Mouse (Mus musculus) CD8-positive naive resting alpha-beta T cell, adult 2 months (primary cell): Measurements from ENCODE around the gene Slc2a9.
A peak's percentile ranks its signal among the peaks of the same experiment; 100 is the strongest.

Experiments
- DNase-seq, 2 experiments: peaks; one replicate each; pipeline ENCODE4 v3.0.0; 2022; ENCODE audit warnings: low read depth in 2 of 2, low spot score in 2 of 2

The Slc2a9 gene

GRCm38 (mm10) chr5:38388420-38388823 lies 114.5 kb downstream of the Slc2a9 start:
- DNase-seq = no peak

DNA sequence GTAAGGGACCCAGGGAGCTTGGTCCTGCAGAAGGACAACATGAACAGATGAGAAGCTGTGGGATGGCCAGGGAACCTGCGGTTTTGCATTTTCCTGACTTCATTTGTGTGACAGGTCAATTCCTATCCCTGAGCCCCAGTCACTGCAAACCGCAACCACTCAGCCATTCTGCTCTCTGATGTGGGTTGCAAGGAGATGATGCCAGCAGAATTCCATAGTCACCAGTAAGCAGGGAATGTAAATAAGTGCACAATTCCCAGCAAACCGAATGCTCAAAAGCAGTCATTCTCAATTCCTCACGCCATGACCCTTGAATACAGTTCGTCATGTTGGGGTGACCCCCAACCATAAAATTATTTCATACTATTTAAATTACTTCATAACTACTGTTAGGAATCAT lies 123.0 kb downstream of the Slc2a9 start:
- no peak for DNase-seq

GRCm38 (mm10) chr5:38372369-38372768 lies 130.6 kb downstream of the Slc2a9 start:
- DNase-seq = no peak

- no peak for DNase-seq
These were observed 131.6 kb downstream of the Slc2a9 start for GRCm38 (mm10) chr5:38371308-38371707.

DNA sequence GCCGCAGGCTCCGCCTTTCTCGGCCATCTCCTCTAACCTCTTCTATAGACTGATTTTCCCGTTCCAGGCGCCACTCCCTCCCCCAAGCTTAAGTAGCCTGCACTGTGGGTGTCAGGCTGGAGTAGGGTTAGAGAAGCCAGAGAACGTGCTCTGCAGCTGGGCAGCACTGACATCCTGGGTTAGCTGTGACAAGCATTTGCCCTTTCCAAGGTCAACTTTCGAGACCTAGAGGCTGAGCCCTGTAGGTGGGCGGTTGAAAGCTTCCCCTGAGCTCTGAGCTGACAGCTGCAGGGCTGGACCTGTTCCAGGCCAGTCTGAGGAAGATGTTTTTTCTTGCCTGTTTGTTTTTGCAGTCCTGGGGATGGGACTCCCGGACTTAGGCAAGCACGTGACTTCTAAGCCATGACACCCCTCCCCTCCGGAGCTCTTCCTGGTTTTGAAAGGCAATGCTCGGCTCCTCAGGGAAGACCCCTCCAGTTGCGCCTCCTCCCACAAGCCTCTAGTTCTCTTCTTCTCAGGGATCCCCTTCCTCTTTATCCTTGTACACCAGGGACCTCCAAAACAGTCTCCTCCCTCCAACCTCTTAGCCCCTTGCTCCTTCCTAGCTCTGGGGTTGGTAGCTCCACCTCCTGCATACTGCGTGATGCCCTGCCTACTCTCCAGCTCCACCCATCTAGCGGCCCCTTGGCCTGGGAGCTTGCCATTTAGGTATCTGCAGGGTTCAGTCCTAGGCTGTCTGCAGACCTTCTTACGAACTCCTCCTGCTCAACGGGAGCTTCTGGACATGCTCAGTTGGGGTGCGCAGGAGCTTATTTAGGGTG lies 136.1 kb downstream of the Slc2a9 start:
- DNase-seq = no peak

DNA sequence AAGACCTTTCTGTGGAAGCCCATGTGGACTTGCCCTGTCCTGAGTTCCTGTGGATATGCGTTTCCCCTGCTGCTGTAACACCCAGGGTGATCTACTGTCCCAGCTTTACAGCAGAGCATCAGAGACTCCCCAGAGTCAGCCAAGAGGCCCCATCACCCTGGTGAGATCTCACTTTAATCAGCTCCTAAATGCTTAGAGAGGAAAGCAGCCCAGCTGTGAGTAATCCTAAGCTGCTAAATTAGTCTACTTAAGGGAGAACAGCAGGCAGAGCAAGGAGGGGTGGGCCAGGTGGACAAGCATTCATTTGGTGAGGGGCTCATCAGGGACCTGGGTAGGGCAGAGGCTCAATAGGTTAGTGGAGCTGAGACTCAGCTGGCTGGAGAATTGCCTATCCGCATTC lies 137.4 kb downstream of the Slc2a9 start:
- no peak for DNase-seq

DNA sequence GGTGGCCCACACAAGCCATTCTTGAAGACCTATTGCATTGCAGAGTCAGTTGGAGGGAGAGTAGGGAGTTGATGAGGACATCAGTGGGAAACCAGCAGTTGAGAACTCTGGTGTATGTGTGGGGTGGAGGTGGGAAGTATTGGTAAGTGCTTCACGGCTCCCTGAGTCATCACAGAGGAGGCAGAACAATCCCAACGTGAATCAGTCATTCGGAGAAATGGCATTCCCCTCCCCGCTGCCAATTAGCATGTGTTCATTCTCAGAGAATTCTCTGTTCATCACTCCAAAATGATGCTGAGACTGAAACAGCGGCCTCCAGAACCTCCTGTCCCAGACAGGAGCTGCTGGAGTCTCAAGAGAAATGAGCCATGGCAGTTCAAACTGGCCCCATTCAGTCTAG lies 138.5 kb downstream of the Slc2a9 start:
- no peak for DNase-seq

DNA sequence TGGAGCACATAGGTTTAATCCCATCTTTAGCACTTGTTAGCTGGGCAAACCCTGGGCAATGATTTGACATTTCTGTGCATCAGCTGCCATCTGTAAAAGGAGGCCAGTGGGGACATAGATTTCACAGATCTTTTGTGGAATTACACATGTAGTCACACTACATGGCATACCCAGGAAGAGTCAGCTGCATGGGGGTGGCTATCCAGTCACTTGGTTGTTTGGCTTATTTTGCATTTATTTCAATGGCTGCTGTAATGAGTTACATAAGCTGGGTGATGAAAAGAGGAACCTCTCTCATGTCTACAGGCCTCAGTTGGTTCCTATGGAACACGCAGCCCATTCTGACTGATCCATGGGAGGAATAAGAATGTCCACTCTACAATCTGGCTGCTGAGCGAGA lies 143.2 kb downstream of the Slc2a9 start:
- no peak for DNase-seq

DNA sequence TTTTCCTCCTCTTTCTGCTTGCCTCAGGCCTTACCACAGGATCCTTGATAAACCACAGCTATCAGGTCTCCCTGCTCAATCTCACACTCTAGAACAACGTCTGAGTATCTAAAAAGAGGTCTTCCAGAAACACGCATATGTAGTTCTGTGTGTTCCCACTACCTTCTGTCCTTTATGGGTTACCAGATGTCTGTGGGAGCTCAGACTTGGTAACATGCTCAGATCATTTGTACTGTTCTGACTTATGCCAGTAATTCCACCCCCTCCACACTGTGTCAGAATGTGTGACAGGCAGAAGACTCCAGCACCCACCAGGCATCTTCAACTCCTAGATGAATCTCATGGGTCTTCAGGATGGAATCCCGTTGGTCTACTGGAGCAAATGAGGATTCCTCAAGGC lies 146.0 kb downstream of the Slc2a9 start:
- DNase-seq = no peak

GRCm38 (mm10) chr5:38350351-38350929 lies 152.5 kb downstream of the Slc2a9 start:
- no peak for DNase-seq

GRCm38 (mm10) chr5:38346646-38347432 lies 156.1 kb downstream of the Slc2a9 start:
- no peak for DNase-seq

GRCm38 (mm10) chr5:38343101-38343500 lies 159.8 kb downstream of the Slc2a9 start:
- no peak for DNase-seq

DNA sequence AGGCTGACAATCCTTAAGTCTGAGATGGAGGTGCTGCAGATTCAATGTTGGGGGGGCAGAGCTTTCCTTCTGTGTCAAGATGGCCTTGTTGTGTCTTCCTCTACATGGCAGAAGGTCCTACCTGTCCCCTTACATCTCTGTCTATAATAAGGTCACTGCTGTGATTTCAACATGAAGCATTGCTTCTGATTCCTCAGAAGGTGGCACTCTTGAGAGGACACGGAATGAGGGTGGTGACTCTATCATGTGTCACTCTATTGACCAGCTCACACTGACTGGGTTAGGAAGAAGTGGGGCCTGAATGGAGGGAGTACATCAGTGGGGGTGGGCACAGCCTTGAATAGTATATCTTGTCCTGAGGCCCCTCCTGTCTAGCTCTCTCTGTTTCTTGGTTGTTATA lies 168.4 kb downstream of the Slc2a9 start:
- DNase-seq = no peak

GRCm38 (mm10) chr5:38333381-38333780 lies 169.6 kb downstream of the Slc2a9 start:
- no peak for DNase-seq

DNA sequence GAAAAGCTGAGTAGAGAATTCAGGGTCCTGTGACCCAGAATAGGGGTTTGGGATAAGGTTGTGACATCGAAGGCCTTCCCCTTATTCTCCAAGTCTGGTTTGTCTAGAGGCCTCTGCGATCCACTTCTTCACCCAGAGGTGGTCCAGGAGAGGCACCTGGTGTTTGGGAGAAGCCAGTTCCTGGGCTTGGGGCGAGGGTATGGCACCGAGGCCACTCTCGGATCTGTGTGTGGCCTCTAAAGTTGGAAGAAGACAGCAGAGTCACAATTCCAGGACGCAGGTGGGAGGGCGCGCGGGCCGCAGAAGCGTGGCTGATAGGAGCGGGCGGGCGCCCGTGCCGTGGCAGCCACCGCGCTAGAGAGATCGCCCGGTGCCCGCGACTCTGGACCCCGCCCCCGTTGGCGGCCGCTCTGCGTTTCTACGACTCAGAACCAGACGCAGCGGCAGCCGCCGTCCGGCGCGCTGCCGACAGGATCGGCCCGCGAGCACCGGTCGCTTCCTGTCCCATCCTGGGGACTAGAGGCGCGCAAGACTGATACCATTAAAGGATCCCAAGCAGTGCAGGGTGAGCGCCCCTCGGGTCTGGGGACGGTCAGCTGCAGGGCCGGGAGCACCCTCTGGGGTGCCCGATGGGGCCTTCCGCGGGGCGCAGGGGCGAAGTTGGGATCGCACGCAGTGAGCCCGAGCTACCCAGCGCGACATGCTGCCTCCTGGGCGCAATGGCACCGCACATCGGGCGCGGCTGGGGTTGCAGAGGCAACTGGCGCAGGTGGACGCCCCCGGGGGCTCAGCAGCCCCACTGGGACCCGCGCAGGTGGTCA lies 183.8 kb downstream of the Slc2a9 start, which contains the start of gene Drd5:
Drd5 (plus strand) TSS at position 402 of the 821 bp plus-strand sequence.
- DNase-seq = no peak

DNA sequence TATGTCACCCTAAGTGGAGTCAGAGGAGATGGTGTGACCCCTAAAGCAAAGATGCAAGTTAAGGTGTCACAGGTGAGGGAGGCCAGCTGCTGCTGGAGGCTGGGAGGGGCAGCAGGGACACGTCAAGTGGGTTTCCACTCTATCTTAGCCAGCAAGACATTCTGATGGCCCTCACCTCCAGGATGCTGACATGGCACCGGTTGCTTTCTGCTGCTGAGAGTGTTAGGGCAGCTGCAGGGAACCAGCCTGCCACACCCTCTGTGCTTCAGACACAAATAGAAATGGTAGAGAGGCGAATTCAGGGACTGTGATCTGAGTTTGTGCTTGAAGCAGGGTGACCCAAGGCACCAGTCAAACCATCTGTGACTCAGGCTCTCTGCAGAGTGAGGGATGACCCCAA lies 193.1 kb downstream of the Slc2a9 start:
- DNase-seq = no peak

DNA sequence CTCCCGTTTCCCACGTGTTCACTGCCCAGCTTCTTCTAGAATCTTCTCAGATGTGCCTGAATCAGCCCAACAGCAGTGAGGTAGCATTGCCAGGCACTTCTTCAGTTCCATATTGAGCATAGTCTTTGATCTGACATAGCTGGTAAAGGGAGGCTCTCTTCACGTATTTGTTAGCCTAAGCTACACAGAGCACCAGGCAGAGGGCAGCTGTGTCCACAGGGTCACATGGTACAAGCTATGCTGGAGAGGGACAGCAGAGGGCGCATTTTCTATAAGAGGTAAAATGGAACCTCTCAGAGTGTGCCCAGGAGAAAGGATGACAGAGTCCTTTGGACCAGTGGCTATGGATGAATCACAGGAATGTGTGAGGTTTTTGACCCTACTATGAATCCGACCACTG lies 194.1 kb downstream of the Slc2a9 start:
- peak; percentile 9 to 45 for DNase-seq

DNA sequence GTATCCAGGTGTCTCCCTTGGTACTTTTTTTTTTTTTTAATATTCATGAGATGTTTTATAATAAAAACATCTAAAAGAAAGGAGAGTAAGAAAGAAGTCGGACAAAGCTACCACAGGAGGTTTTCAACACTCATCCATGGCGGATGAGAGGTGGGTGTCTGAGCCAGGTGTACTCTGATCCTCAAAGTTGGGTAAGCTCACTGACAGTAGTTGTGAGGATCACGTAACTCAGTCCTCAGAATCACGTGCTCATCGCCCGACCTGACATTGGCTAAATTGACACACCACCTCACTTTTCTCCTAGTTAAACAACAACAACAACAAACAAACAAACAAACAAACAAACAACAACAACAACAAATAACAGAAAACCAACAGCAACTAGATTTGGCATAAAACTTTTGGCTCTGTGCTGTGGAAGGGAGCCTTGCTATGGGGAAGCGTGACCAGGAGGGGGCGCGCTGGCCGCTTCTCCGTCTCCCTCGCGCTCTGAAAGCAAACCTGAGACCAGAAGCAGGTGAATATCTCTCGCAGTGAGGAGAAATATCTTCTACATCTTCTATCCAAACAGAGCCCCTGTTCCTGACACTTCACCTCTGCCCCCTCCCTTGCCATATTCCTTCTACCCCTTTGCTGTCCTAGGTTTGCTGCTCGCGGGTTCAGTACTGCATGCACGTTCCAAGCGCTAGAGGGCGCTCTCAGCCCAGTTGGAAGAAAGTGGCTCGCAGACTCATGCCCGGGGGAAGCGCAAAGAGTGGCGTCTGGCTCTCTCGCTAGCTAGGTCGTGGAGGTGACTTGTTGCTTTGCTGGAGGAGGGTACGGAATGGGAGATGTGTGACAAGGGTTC lies 195.5 kb downstream of the Slc2a9 start:
- DNase-seq = peak; percentile 70 to 84

DNA sequence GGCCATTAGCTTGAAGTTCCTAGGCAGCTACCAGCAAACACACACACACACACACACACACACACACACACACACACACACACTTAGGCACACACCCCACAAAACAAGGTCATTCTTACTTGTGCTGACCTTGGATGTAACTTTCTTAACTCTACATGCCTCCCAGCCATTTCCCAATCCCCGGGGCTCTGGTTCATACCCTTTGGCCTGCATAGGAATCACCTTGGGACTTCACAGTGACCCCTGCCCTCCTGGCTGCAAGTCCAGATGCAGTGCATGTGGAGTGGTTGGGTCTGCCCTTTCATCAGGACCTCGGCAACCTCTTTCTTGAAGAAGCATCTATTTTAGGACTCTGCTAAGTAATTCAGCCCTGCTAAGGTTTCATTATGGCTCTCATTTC lies 197.7 kb downstream of the Slc2a9 start:
- no peak for DNase-seq

- no peak for DNase-seq
These were observed 200.3 kb downstream of the Slc2a9 start for GRCm38 (mm10) chr5:38302651-38303050.
